Mouse (Mus musculus) effector memory CD4-positive, alpha-beta T cell, adult 7 months (primary cell): ENCODE results near the gene Gm47959. TPM values are rescaled to one million over a fixed set of nuclear protein-coding genes. Genes with fewer than 3 reads are reported as not detected.

ENCODE experiments used
- polyA plus RNA-seq: library from polyadenylated mRNA; unstranded; fragments of 100-300 nt; shearing (Covaris generic); gene quantifications from one replicate; pipeline ENCODE4 v1.2.1, GENCODE M21; 2017

Gene Gm47959
- polyA plus RNA-seq, result not detected

DNA sequence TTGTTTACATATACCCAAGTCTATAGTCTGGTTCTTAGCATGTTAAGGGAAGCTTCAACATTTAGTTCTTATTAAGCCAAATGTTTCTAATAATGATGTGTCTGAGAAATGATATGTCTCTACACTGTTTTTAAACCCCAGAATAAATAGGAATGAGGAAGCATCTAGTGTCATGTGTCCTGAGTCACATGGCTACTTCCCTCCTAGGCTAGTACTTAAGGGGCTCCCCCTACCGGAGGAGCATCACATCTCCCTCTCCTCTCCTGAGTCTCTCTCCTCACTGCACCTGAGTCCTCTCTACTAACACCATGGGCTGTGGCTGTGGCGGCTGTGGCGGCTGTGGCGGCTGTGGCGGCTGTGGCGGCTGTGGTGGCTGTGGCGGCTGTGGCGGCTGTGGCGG is at the start of gene Gm47959:
Gene Gm47959, plus strand, starts transcription at position 243 of the 400 bp plus-strand sequence.

GRCm38 (mm10) chr1:82955913-82956312 is 44.4 kb upstream of the Gm47959 start, which contains the start of gene Gm7544:
Gm7544 (minus strand) TSS chr1:82956013.

DNA sequence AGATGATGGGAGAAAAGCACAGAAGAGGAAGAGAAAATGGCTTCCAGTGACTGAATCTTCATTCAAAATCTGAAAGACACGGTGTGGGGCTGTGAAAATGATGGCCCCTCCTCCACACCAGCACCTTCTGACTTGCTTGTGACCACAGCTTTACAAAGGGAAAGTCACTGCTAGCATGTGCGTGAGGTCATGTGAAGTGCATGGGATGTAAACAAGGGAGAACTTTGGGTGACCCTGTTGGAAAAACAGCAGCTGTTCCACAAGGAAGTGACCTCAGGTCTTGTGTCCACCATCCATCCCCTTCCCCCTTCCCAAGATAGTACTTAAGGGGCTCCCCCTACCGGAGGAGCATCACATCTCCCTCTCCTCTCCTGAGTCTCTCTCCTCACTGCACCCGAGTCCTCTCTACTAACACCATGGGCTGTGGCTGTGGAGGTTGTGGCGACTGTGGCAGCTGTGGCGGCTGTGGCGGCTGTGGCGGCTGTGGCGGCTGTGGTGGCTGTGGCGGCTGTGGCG is 40.4 kb upstream of the Gm47959 start, which contains the start of gene Gm47955:
Gene Gm47955, plus strand, starts transcription at position 417 of the 516 bp plus-strand sequence.

DNA sequence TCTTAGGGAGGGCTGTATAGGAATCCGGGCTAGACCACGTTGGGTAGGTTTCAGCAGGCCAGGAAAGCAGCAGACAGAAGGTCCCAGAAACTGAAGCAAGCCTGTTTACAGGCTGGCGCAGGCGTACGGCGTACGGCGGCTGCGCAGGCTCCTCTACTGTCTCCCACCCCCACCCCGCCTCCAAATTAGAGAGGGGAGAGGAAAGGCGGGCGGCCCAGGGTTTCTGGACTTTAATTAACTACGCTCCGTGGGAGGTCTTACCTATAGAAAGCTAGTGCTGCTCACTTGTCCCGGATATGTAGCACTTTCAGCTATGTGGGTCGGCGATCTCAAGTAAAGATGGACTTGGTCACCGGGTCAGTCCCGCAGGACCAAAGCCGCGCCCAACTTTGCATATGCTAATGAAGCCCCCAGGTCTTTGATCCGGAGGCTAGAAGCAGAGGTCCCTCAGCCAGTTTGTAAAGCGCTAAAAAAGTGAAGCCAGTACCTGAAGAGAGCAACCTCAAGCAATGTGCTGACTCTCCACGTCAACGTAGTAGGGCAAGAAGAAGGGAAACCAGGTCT is 37.8 kb downstream of the Gm47959 start, which contains the start of gene Slc19a3:
Gene Slc19a3, minus strand, starts transcription at position 340 of the 564 bp plus-strand sequence.

DNA sequence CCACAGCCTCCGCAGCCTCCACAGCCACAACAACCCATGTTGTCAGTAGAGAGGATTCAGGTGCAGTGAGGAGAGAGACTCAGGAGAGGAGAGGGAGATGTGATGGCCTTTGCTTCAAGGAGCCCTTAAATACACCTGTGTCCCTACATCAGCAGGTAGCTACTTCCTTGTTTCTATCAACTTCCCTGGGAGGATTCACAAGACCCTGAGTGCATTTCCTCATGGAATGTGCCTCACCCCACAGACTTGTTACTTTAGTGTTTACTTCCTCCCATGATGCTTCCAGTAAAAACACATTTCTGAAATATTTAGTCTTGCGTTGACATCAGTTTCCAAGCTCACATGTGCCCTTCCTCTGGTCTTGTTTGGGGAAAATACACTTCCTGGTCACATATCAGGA is 42.0 kb downstream of the Gm47959 start, which contains the start of gene Krtap28-10:
Gene Krtap28-10, minus strand, starts transcription at position 101 of the 400 bp plus-strand sequence.

DNA sequence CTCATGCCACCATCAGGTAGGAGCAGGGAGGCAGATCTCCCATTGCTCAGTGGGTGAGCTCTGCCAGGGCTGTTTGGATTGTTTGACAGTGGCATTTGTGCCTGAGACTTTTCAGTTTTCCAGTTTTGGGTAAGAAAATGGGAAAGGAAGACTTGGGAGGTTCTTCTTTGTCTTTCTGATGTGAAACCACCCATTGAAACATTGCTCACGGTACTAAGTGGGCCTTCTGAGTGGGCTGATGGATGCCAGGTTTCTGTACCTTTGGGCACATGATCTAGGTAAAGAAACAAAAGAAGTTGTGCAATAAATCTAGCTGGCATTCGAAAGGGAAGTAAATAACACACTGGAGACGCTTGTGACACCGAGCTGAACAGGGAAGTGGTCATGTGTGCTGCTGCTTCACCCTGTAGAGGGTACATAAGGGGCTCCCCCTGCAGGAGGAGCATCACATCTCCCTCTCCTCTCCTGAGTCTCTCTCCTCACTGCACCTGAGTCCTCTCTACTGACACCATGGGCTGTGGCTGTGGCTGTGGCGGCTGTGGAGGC is 44.6 kb downstream of the Gm47959 start, which contains the start of gene Gm47969:
Gene Gm47969, plus strand, starts transcription at position 51 of the 546 bp plus-strand sequence.

Other genes with a start within 250 kb of the Gm47959 start
- gene Tm4sf20, start 232.1 kb upstream of the Gm47959 start, polyA plus RNA-seq, result not detected
- not detected for gene Gm47791, start 229.3 kb upstream of the Gm47959 start, polyA plus RNA-seq
- 128 TPM for gene Agfg1, start 161.1 kb upstream of the Gm47959 start, polyA plus RNA-seq
- gene A030005L19Rik, start 87.2 kb upstream of the Gm47959 start, polyA plus RNA-seq, result not detected
- not detected for gene A030014E15Rik, start 75.6 kb upstream of the Gm47959 start, polyA plus RNA-seq
- not detected for gene Gm6217, start 69.1 kb upstream of the Gm47959 start, polyA plus RNA-seq
- not detected for gene A030003K21Rik, start 57.2 kb upstream of the Gm47959 start, polyA plus RNA-seq
- not detected for gene Gm7544, start 44.5 kb upstream of the Gm47959 start, polyA plus RNA-seq
- gene Gm47955, start 40.3 kb upstream of the Gm47959 start, polyA plus RNA-seq, result not detected
- 0.20 TPM for gene Slc19a3, start 37.9 kb downstream of the Gm47959 start, polyA plus RNA-seq
- not detected for gene Krtap28-10, start 41.9 kb downstream of the Gm47959 start, polyA plus RNA-seq
- not detected for gene Gm47969, start 44.4 kb downstream of the Gm47959 start, polyA plus RNA-seq
- 0.71 TPM for gene A030005K14Rik, start 58.8 kb downstream of the Gm47959 start, polyA plus RNA-seq
- not detected for gene Krtap28-13, start 60.4 kb downstream of the Gm47959 start, polyA plus RNA-seq
- not detected for gene Ccl20, start 116.2 kb downstream of the Gm47959 start, polyA plus RNA-seq
- not detected for gene Daw1, start 159.2 kb downstream of the Gm47959 start, polyA plus RNA-seq